Mouse (Mus musculus): Measurements from ENCODE around the gene Ccdc85c.
A peak's percentile ranks its signal among the peaks of the same experiment; 100 is the strongest.

DNA sequence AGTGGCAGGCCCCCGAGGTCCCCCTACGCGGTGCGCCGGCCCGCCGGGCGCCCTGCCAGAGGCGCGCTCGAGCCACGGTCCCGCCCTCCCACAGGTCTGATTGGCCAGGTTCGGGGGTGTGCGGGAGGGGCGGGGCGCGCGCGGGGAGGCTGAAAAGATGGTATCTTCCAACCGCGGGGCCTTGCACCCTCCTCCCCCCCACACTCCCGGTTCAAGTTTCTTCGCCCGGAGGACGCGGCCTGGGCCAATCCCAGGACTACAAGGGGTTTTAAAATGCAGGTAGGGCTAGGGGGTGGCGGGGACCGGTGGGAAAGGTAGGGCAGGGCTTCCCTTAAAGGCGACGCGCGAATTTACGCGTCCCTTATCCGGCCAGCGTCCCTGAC, 274 bp upstream of the Ccdc85c start:
- TF ChIP-seq CTCF (IDR thresholded peaks at IDR 0.05; ENCODE audit: insufficient read depth, low read length) (no peak), POLR2A (IDR thresholded peaks at IDR 0.05; ENCODE audit: borderline replicate concordance, extremely low read depth, low read depth, low read length) (peak; percentile 39; the same call in 1 of the 2 replicates)
